Mouse (Mus musculus) kidney, postnatal 4 days (tissue): Measurements from ENCODE around the gene Wbp2.
A peak's percentile ranks its signal among the peaks of the same experiment; 100 is the strongest.

Experiments used
- DNase-seq, 2 experiments: peaks; one replicate each; pipeline ENCODE4 v3.0.0; 2021; ENCODE audit warnings: mixed read lengths in 2 of 2

The Wbp2 gene

DNA sequence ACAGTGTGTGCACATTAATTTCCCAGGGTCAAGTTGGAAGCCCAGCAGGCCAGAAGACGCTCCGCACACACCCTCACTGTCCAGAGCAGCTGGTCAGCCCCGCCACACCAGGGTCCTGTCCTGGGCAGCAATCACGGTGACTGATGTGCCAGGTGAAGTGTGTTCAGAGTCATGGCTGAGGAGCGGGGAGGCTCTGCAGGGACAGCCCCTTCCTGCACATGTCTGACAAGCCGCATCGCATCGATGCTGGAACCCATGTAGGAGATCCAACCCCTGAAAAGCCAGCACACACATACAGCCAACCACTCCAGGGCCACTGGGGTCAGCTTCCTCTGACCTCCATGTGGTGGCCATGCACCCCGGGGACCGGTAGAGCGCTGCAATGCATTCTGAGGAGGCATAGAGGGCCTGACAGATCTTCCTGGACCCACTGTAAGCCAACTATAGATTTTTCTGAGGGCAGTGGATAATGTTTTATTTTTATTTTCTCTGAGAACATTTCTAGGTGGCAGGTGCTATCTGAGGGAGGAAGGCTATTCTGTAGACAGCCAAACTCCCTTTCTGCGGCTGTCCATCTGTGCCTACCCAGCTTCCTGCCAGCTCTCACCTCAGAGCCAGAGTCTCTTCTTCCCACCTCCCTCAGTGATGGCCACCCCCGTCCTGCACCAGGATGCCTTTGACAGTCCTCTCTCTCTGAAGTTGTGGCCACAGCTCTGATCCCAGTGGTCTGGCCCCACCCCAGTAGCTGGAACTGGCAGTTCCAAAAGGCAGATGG lies 25.0 kb downstream of the Wbp2 start:
- no peak for DNase-seq

GRCm38 (mm10) chr11:116060596-116060995 lies 26.2 kb downstream of the Wbp2 start:
- DNase-seq: no peak

DNA sequence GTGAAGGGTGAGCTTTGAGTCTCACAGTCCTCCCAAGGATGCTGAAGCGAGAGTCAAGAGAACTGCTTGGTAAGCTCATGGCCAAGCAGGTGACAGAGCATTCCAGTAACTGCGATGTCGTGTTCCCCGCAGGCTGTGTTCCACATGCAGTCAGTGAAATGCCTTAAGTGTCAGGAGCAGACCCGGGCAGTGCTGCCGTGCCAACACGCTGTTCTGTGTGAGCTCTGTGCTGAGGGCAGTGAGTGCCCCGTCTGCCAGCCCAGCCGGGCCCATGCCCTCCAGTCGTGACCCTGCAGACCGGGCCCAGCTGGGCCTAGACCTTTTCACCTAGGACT lies 27.1 kb downstream of the Wbp2 start:
- no peak for DNase-seq

GRCm38 (mm10) chr11:116058868-116059690 lies 27.7 kb downstream of the Wbp2 start:
- DNase-seq: no peak

DNA sequence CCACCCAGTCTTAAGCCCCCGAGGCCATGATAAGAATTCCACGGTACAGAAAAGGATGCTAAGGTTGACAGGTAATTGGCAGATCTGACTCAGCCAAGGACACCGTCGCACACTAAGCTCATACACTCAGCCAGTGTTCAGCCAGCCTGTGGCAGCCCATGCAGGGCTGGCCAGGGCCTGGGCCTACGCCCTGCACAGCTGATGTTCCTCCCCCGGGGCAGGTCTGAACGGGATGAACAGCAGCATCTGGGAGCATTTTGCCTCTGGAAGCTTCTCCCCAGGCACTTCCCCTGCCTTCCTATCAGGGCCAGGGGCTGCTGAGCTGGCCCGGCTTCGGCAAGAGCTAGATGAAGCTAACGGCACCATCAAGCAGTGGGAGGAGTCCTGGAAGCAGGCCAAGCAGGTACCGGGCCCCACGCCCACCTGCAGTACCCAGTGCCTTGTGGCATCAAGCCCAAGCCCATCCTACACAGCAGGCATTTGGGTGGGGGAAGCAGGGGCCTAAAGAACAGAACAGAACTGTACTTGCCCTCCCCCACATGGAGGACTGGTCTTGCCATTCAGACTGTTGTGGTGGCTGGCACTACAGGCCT lies 28.7 kb downstream of the Wbp2 start:
- DNase-seq: peak in 1 of 2 experiments; percentile 38

- DNase-seq: no peak
Measured at GRCm38 (mm10) chr11:116057237-116057881, 29.4 kb downstream of the Wbp2 start.

DNA sequence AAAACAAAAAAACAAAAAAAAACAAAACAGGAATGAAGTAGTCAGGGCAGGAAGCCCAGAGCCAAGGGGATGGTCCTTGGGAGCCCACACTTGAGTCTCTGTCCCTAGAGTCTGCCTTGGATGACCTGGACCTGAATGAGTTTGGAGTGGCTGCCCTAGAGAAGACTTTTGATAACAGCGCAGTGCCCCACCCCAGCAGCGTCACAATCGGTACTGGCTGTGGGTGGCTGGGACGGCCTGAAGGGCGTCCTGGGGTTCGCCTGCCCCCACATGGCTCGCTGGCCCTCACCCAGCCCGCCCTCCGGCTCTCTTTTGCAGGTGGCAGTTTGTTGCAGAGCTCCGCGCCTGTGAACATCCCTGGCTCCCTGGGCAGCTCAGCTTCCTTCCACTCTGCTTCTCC lies 30.9 kb downstream of the Wbp2 start:
- no peak for DNase-seq

GRCm38 (mm10) chr11:116053510-116054229 lies 33.1 kb downstream of the Wbp2 start:
- DNase-seq: no peak

GRCm38 (mm10) chr11:116050196-116050595 lies 36.6 kb downstream of the Wbp2 start:
- DNase-seq: no peak

- DNase-seq: no peak
Measured at GRCm38 (mm10) chr11:116049610-116050009, 37.2 kb downstream of the Wbp2 start.

- DNase-seq: no peak
Measured at GRCm38 (mm10) chr11:116045173-116045572, 41.6 kb downstream of the Wbp2 start.

DNA sequence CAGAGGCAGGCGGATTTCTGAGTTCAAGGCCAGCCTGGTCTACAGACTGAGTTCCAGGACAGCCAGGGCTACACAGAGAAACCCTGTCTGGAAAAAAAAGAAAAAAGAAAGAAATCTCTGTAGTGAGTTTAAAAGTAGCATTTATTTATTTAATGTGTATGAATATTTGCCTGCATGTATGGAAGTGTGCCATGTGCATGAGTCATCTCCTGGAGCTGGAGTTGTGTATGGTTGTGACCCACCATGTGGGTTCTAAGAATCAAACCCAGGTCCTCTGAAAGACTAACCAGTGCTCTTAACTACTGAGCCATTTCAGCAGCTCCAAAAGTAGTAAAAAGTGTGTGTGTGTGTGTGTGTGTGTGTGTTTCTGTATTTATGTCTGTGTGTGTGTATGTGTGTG lies 43.5 kb downstream of the Wbp2 start:
- no peak for DNase-seq

GRCm38 (mm10) chr11:116042372-116043138 lies 44.2 kb downstream of the Wbp2 start:
- DNase-seq: no peak

DNA sequence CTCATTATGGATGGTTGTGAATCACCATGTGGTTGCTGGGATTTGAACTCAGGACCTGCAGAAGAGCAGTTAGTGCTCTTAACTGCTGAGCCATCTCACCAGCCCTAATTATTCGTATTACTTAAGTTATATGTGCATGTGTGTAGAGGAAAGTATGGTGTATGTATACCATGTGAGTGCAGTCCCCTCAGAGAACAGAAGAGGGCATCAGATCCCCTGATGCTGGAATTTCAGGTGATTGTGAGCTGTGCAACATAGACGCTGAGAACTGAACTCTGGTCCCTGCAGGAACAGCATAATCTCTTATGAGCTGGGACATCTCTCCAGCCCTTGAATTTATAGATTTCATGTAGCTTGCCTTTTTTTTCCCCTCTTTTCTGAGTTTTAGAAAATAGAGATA lies 45.0 kb downstream of the Wbp2 start:
- no peak for DNase-seq

DNA sequence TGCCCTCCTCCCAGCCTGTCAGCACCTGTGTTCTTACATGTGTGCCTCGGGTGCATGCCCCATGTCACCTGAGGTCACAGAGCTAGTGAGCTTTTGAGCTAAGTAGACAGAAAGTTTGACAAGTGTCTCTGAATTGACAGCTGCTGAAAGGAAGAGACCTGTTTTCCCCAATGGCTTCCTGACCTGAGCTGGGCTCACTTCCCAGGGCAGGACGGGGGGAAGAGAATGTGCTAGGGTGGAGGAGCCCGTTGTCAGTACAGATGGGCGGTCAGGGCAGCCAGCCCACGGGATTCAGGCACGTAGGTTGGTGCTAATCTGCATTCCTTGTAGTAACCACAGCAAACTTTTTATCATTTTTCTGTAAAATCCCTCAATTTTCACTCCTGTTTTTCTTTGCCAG lies 46.2 kb downstream of the Wbp2 start:
- DNase-seq: no peak

DNA sequence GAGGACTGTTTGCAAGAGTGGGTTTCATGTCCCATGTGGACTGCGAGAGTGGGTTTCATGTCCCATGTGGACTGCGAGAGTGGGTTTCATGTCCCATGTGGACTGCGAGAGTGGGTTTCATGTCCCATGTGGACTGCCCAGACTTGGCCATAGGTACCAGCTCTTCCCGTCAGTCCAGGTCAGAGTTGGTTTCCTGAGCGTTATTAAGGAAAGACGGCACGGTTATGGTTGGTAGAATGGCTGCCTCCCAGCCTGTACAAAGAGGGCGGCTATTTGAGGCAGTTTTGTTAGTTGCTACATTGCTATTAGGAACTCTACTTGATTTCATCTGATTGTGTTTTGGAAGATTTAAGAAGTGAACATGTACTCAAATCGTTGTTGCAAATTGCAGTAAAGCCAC lies 49.0 kb downstream of the Wbp2 start:
- no peak for DNase-seq

DNA sequence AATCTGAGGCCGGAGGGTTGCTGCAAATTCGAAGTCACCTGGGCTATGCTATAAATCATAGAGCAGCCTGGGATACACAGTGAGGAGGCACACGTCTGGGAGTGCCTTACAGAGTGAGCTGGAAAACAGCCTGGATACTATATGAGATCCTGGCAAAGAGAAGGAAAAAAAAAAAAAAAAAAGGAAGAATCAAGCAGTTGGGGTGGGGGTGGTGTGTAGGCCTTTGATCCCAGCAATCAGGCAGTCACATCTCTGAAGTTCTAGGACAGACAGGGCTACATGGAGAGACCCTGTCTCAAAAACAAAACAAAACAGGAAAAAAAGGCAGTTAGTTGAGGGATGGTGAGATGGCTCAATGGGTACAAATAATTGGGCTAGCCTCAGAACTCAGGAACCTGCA lies 50.1 kb downstream of the Wbp2 start:
- DNase-seq: no peak

DNA sequence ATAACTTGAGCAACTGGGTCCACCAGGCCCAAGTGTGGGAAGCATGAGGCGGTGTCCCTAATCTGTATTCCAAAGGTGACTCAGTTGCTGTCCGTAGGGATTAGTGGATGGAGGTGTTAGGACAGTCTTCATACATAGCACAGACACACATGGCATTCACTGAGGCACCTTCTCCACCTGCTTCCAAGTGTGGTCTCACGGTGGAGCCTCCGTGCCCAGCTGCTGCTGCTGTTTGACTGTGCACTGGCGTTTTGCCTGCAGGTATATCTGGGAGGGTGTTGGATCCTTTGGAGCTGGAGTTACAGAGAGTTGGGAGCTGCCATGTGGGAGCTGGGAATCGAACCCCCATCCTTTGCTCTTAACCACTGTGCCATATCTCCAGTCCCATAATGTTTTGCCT lies 52.2 kb downstream of the Wbp2 start:
- no peak for DNase-seq

- no peak for DNase-seq
Measured at GRCm38 (mm10) chr11:116030898-116031845, 55.6 kb downstream of the Wbp2 start.

DNA sequence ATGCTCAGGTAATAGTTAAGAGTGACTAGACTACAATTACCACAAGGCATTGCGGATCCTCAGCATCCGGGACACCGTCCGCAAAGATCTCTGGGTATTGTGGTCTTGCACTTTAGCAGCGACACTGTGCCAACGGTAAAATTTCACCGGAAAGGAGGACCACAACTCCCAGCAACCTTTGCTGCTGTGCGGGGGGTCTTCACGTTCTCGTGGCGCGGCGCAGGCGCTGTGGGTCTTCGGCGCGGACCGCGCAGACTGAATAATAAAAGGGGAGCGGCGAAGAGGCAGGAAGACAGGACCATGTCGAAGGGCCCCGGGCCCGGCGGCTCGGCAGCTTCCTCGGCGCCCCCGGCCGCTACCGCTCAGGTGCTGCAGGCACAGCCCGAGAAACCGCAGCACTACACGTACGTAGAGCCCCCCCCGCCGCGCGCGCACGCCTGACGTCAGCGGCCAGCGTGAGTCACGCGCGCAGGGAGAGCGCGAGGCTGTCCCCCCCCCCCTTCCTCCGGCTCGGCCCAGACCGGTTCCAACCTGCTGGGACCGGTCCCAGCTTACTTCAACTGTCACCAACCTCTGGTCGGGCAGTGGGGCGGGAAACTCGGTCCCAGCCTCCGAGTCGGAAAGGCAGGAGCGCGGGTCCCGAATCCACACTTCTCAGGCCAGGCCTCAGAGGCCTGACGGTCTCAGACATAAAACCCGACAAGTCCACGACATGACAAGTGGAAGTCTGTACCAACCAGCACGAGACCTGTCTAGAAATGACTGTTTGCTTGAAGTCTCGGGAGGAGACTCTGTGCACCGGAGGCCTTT lies 56.5 kb downstream of the Wbp2 start, which contains the start of gene Unk:
Gene Unk, plus strand, starts transcription at position 235 of the 810 bp plus-strand sequence.
- DNase-seq: peak; percentile 97 to 98
